Mouse (Mus musculus) left cerebral cortex, postnatal 25 days (tissue): Measurements from ENCODE around the gene Abcb6. TPM values are rescaled to one million over a fixed set of nuclear protein-coding genes. Genes with fewer than 3 reads are reported as not detected.
A peak's percentile ranks its signal among the peaks of the same experiment; 100 is the strongest.

ENCODE experiments used
- DNase-seq, 2 experiments: peaks; one replicate each; pipeline ENCODE4 v3.0.0; 2022; ENCODE audit warnings: low spot score in 2 of 2, mixed read lengths in 1 of 2
- intact Hi-C: fragments of 180-260 bp; cut with DNase I; formaldehyde crosslinking; loops from one replicate; pipeline ENCODE4 v1.15.1; 2025
- total RNA-seq, 2 experiments: library from RNA; stranded (reverse); gene quantifications; 2 replicates each; pipeline ENCODE4 v1.2.3; 2021

Abcb6 gene
- total RNA-seq, 2 experiments from 2014 or later, result 22.5 to 24.8 TPM

GRCm38 (mm10) chr1:75210136-75211087 is 30.2 kb upstream of the Abcb6 start, which contains the start of the genes Glb1l and Stk16:
Glb1l (minus strand) TSS chr1:75210813.
Stk16 (plus strand) TSS chr1:75210838.
- intact Hi-C loops, result loop anchor here (2.0 kb wide), 2 partner anchors 18 to 26 kb away; partner anchors contain the start of genes Ankzf1, Atg9a and Dnajb2
- peak; percentile 96 to 98 for DNase-seq

- intact Hi-C loops, result no loop called here
- DNase-seq, result no peak
These were observed 28.9 kb upstream of the Abcb6 start for GRCm38 (mm10) chr1:75208967-75209678.

- intact Hi-C loops, result no loop called here
- no peak for DNase-seq
These were observed 21.0 kb upstream of the Abcb6 start for GRCm38 (mm10) chr1:75201236-75201635.

- intact Hi-C loops, result loop anchor here (2.0 kb wide), 1 partner anchor 18 kb away; the partner anchor contains the start of genes Glb1l and Stk16
- peak; percentile 36 to 56 for DNase-seq
These were observed 12.3 kb upstream of the Abcb6 start for GRCm38 (mm10) chr1:75192452-75192851.

- intact Hi-C loops, result loop anchor here (2.0 kb wide), 1 partner anchor 19 kb away; the partner anchor contains the start of genes Glb1l and Stk16
- peak; percentile 95 to 99 for DNase-seq
These were observed 11.6 kb upstream of the Abcb6 start, which contains the start of the genes Ankzf1 and Atg9a for GRCm38 (mm10) chr1:75191622-75192402. Ankzf1 (plus strand) TSS chr1:75192151. Atg9a (minus strand) TSS chr1:75192196.

DNA sequence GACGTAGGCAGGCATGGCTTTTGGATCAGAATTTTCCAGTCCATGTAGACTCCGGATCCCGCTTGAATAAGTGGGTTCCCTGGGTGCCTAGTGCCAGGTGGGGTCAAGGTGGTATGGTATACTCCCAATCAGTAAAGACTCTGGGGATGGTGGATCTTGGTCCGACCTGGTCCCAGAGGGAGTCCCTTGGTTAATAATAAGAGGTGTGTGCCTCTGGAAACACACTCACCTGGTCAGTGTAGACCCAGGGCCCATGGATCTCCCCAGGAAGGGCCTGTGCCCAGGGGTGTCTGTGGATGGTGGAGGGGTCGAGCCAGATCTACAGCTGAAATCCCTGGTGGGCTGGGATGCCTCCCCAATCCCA is 11.0 kb upstream of the Abcb6 start:
- DNase-seq, result no peak
- intact Hi-C loops, result no loop called here

- intact Hi-C loops, result no loop called here
- no peak for DNase-seq
These were observed 10.4 kb upstream of the Abcb6 start for GRCm38 (mm10) chr1:75190577-75190976.

DNA sequence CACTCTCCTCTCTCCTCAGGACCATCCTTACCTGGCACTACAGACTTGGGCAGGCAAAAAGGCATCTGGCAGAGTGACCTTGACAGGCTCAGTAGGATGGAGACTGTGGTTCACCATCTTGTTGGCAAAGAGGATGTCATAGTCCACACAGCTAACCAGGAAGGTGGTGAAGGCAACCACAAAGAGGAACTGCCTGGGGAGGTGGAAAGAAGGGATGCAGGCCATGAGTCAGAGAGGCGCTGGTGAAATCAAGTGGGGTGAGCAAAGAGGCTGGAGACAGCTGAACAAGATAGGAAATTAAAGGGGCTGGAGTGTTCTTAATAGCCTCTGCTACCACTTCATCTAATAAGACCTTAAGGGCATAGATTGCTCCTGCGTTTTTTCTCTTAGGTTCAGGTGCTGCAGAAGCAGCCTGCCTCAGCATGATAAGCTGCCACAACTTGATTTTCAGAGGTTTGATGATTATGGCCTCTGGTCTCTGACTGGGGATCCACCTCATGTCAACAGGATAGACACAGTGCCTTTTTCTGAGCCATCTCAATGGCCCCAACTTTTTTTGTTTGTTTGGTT is 7.8 kb upstream of the Abcb6 start:
- intact Hi-C loops, result no loop called here
- DNase-seq, result no peak

GRCm38 (mm10) chr1:75187126-75187525 is 6.9 kb upstream of the Abcb6 start:
- intact Hi-C loops, result no loop called here
- no peak for DNase-seq

DNA sequence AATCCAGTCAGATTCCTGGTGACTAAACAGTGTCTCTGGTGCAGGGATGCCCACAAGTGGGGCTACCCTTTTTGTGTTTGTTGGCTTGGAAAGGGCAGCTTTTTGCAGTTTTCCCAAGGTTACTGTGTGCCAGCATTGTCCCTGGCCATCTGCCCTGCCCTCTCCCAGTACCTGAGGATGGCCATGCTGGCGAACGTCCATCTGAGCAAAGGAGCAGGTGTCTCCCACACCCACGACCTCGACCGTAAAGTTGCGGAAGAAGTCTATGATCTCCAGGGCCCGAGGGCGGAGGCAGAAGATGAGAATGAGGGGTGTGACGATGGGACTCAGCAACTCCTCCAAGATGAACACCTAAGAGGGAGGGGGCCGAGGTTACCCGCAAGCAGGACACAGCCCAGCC is 5.3 kb upstream of the Abcb6 start:
- intact Hi-C loops, result no loop called here
- DNase-seq, result no peak

- DNase-seq, result no peak
- intact Hi-C loops, result no loop called here
These were observed 2.0 kb upstream of the Abcb6 start for GRCm38 (mm10) chr1:75182160-75182559.

DNA sequence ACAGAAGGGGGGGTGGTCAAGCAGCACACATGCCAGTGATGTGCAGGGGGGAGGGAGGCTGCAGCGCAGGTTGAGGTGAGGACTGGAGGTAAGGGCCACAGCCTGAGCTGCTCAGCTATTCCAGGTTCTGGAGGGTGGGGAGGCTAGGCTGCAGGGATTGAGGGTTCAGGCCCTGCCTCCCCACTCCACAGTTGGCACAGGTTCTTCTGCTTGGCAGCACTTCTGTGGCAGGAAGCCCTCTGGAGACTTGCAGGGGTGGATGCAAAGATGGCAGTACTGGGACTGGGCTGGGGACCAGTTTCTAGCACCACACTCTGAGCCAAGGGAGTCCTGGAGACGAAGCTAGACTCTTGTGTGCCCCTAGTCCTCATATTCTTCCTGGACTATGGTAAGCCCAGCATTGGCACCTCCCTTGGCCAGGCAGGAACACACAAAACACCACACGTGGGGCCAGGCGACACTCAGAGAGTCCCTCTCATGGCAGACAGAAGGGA is 1.2 kb upstream of the Abcb6 start:
- DNase-seq, result no peak
- intact Hi-C loops, result no loop called here

- DNase-seq, result no peak
- intact Hi-C loops, result no loop called here
These were observed 549 bp upstream of the Abcb6 start for GRCm38 (mm10) chr1:75180741-75181140.

DNA sequence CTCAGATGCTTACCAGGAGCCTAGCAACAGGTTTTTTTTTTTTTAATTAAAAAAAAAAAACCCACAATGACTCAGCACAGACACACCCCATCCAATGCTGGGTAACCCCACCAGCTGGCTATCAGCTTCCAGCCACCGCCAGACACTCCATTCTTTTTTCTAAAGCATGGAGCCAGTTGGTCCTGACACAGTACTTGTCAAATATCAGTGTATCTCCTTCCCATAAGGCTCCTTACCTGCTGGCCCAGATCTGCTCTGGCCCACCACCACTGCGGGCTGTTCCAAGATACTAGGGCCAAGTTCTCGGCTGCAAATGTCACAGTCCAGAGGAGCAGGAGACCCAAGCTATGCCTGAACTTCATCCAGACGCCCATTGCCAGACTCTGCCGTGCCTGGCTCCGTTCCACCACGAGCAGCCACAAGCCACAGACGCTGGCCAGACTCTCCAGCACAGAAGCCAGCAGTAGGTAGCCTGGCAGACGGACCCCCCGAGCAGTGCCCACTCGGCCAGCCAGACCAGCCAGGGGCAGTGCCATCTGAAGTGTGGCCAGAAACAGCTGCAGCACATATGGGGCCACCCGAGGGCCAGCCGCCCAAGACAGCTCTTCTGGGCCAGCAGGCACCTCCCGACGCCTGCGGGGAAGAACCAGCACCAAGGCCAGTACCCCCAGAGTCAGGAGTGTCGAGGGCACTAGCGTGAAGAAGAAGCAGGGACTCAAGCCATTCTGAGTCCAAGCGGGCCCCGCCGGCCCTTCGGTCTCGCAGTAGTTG is 673 bp downstream of the Abcb6 start:
- DNase-seq, result peak; percentile 34 to 35
- intact Hi-C loops, result no loop called here

DNA sequence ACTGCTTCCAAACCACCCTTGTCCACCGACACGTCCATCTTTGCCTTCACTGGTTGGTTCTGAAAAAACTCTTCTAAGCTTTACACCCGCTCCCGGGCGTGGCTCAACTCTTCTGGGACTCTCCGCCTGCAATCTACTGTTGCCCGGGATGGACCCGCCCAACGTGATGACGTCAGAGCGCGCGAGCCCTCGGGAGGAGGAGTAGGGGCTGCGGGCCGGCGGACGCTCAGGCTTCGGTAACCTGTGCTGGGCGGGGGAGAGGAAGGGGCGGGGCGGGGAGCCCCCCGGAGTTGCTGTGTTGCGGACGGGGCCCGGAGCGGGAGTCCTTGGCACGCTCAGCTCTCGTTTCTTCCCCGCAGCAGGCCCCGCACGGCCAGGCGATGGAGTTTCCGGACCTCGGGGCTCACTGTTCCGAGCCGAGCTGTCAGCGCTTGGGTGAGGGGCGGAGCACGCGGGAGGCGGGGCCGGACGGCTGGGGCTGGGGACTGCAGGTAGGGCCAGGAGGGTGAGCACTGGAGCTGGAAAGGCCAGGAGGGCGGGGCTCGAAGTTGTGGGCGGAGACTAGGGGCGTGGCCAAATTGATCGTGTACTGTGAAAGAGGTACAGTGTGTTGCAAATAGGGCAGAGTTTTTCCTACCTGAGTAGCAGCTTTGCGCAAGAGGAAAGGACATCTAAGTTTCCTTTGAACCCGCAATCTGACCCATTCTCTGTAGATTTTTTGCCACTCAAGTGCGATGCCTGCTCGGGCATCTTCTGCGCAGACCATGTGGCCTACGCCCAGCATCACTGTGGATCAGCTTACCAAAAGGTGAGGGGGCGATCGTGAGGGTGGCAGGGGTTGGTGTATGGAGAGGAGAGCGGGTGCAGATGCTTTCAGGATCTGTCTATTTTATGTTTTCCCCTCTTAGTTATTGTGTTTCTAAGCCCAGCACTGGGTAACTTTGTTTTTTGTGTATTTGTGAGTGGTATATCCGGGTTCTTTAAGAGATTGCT is 11.4 kb downstream of the Abcb6 start, which contains the start of gene Zfand2b:
Gene Zfand2b, plus strand, starts transcription at position 175 of the 993 bp plus-strand sequence.
- intact Hi-C loops, result loop anchor here (2.0 kb wide), 1 partner anchor 26 kb away; the partner anchor contains the start of genes Cnppd1 and Retreg2
- peak; percentile 93 to 97 for DNase-seq

DNA sequence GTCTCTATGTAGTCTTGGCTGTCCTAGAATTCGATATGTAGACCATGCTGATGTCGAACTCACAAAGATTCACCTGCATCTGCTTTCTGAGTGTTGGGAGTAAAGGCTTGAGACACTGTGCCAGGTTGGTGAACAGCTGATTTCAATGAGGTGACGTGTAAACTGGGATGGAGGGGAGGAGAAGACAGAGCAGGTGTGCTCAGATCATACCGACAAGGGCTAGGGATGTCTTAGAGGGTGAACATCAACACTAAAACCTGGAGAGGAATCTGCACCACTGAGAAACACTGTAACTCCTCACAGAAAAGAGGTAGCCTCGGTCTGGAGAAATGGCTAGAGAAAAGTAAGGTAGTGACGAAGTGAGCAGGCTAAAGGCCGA is 12.1 kb downstream of the Abcb6 start:
- DNase-seq, result no peak
- intact Hi-C loops, result loop anchor here (2.0 kb wide), 1 partner anchor 25 kb away; the partner anchor contains the start of genes Cnppd1 and Retreg2

DNA sequence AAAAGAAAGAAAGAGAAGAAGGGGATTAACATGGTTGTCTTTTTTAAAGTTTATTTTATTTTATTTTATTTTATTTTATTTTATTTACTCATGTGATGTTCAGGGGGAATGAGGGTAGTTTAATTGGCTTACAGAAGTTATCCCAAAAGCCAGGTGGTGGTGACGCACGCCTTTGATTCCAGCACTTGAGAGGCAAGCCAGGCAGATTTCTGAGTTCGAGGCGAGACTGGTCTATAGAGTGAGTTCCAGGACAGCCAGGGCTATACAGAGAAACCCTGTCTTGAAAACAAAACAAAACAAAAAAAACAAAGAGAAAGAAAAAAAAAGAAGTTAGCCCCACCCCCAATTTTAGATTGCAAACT is 20.0 kb downstream of the Abcb6 start:
- no peak for DNase-seq

More for the DNA sequence above, 20.0 kb downstream of the Abcb6 start:
- intact Hi-C loops, result no loop called here
